ENCODE assay signal across 8 mouse cellular contexts in the genomic region with DNA sequence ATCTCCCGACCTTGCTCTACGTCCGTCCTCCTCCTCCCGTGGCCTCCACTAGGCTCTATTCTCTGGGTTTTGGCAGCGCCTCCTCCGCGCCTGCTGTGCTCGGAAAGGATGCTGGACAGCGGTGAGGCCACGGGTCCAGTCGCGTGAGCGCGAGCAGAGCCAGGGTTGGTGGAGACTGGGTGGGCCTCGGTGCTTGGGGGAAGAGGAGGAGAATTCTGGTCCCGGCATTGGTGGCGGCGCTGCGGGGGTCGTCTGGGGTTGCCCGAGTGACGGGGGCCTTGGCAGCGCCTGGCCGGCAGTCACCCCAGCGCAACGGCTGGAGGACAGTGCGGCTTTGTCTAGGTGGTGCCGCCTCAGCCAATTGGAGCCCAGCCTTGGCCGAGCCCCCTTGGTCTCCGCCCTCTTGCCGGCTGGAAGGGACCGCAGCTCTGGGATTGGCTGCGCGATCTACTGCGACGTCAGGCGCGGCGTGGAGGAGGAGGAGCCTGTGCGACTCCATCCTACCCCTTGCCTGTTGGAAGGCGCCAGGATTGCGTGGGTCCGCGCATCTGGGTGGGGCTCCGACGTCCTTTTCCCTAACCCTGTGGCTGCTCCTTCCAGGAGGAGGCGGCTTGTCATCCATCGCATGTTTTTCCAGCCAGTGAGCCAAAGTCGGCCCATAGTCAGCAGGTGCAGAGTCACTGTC. TPM values are rescaled to one million over a fixed set of nuclear protein-coding genes. Genes with fewer than 3 reads are reported as not detected.
DNase-seq lines count a peak whose midpoint lies in the region; ATAC-seq and TF ChIP-seq lines count a peak whose summit lies in the region.

No protein-coding gene starts in this region.

- ATAC-seq in forebrain, embryonic 16.5 days, result peak; percentile 97
- peak; percentile 91 for ATAC-seq in liver, postnatal 0 days
- ATAC-seq in neural tube, embryonic 14.5 days (ENCODE audit: low read depth), result peak; percentile 97

- in situ Hi-C loops in ES-E14 (cut with MboI; ENCODE audit: low sequenced_read_pairs in 2 of 2, unreplicated experiment in 2 of 2), result no loop called here

- intact Hi-C loops in heart, postnatal 25 days (cut with DNase I), result no loop called here

- under 1% methylated on average over 49 of the region's 49 CpGs for WGBS in cerebellum, adult 2 months
- WGBS in forebrain, embryonic 16.5 days, result under 1% methylated on average over 49 of the region's 49 CpGs
- WGBS in liver, postnatal 0 days (ENCODE audit: insufficient replicate concordance), result 4% methylated on average over 48 of the region's 49 CpGs
- 0% methylated on average over 47 of the region's 49 CpGs for WGBS in neural tube, embryonic 14.5 days

- no peaks in the 10 kb centered on the region for H3K9me3 ChIP-seq in ES-E14 (ENCODE audit: control insufficient read depth, insufficient read depth, low read depth, low read length)
- H3K9me3 ChIP-seq in forebrain, embryonic 16.5 days (ENCODE audit: control insufficient read depth, low read length), result no peaks in the 10 kb centered on the region
- no peaks in the 10 kb centered on the region for H3K9me3 ChIP-seq in liver, postnatal 0 days (ENCODE audit: low read length)
- H3K9me3 ChIP-seq in neural tube, embryonic 14.5 days (ENCODE audit: control insufficient read depth, low read length), result no peaks in the 10 kb centered on the region

- DNase-seq in ES-E14 (ENCODE audit: low read depth, low spot score), result peak; percentile 82
- DNase-seq in cerebellum, adult 2 months, result peak; percentile 96 to 98
- peak; percentile 86 for DNase-seq in heart, postnatal 25 days (ENCODE audit: low spot score)
- peak; percentile 96 for DNase-seq in layer of hippocampus, adult 11-12 months (ENCODE audit: low spot score)
- peak; percentile 86 for DNase-seq in liver, postnatal 0 days

- TF ChIP-seq EP300 in liver, postnatal 0 days (IDR thresholded peaks at IDR 0.05; ENCODE audit: low read depth), result no peak

- TF ChIP-seq POLR2A in cerebellum, adult 2 months (IDR thresholded peaks at IDR 0.05; ENCODE audit: borderline replicate concordance, insufficient read depth, low read length), result peak; percentile 76
- TF ChIP-seq POLR2A in testis, adult 2 months (IDR thresholded peaks at IDR 0.05; ENCODE audit: control insufficient read depth, low read depth, low read length), result no peak; the same call in 1 of the 2 replicates

- H3K27me3 ChIP-seq in cerebellum, adult 2 months (ENCODE audit: control insufficient read depth, insufficient read depth, low read length), result no peaks in the 10 kb centered on the region
- H3K27me3 ChIP-seq in forebrain, embryonic 16.5 days (replicated peaks; ENCODE audit: control insufficient read depth, insufficient read depth, low read length), result 0 out of 2 replicates have a peak, but pooled peaks cover 3% of the 10 kb centered on the region
- peaks cover 10% of the 10 kb centered on the region for H3K27me3 ChIP-seq in liver, postnatal 0 days (ENCODE audit: insufficient read depth, low read length)
- no peaks in the 10 kb centered on the region for H3K27me3 ChIP-seq in neural tube, embryonic 14.5 days (ENCODE audit: control insufficient read depth, insufficient read depth, low read length)
- H3K27me3 ChIP-seq in testis, adult 2 months (ENCODE audit: control insufficient read depth, insufficient read depth, low read length), result no peaks in the 10 kb centered on the region

- no peak for TF ChIP-seq CTCF in cerebellum, adult 2 months (IDR thresholded peaks at IDR 0.05; ENCODE audit: borderline replicate concordance, insufficient read depth, low read depth, low read length)
- no peak for TF ChIP-seq CTCF in liver, postnatal 0 days (IDR thresholded peaks at IDR 0.05; ENCODE audit: low read depth)
- no peak for TF ChIP-seq CTCF in testis, adult 2 months (IDR thresholded peaks at IDR 0.05; ENCODE audit: control insufficient read depth, insufficient read depth, insufficient replicate concordance, low read depth, low read length)

- no peaks in the 10 kb centered on the region for H3K36me3 ChIP-seq in ES-E14 (ENCODE audit: control insufficient read depth, insufficient read depth, low read length, poor library complexity, severe bottlenecking)
- no peaks in the 10 kb centered on the region for H3K36me3 ChIP-seq in forebrain, embryonic 16.5 days (ENCODE audit: control insufficient read depth, insufficient read depth)
- no peaks in the 10 kb centered on the region for H3K36me3 ChIP-seq in liver, postnatal 0 days (replicated peaks; ENCODE audit: insufficient read depth, low read length)
- H3K36me3 ChIP-seq in neural tube, embryonic 14.5 days (ENCODE audit: control insufficient read depth, insufficient read depth, low read length), result no peaks in the 10 kb centered on the region
- H3K36me3 ChIP-seq in testis, adult 2 months (ENCODE audit: control insufficient read depth, insufficient read depth, low read length), result no peaks in the 10 kb centered on the region

- peak overlapping the region; percentile 68 to 81 for H3K4me3 ChIP-seq in ES-E14 (ENCODE audit: insufficient read depth in 1 of 2, low read depth in 1 of 2, low read length in 2 of 2, poor library complexity in 1 of 2, severe bottlenecking in 1 of 2)
- H3K4me3 ChIP-seq in cerebellum, adult 2 months (replicated peaks; ENCODE audit: insufficient read depth, low read depth, low read length), result peak overlapping the region; percentile 77
- H3K4me3 ChIP-seq in forebrain, embryonic 16.5 days (replicated peaks; ENCODE audit: low read length), result peak overlapping the region; percentile 62
- peak overlapping the region; percentile 58 for H3K4me3 ChIP-seq in liver, postnatal 0 days (ENCODE audit: low read depth, low read length)
- H3K4me3 ChIP-seq in neural tube, embryonic 14.5 days (ENCODE audit: low read depth, low read length), result peak overlapping the region; percentile 71
- H3K4me3 ChIP-seq in testis, adult 2 months (ENCODE audit: control insufficient read depth, low read depth, low read length), result peak overlapping the region; percentile 89

- H3K4me2 ChIP-seq in forebrain, embryonic 16.5 days (ENCODE audit: low read length), result peak overlapping the region; percentile 79
- H3K4me2 ChIP-seq in liver, postnatal 0 days (ENCODE audit: low read depth, low read length), result peak overlapping the region; percentile 90
- H3K4me2 ChIP-seq in neural tube, embryonic 14.5 days (ENCODE audit: low read depth, low read length), result peak overlapping the region; percentile 66

- peak overlapping the region; percentile 52 for H3K9ac ChIP-seq in ES-E14 (ENCODE audit: insufficient read depth, low read depth, low read length, poor library complexity, severe bottlenecking)
- H3K9ac ChIP-seq in forebrain, embryonic 16.5 days (replicated peaks; ENCODE audit: low read depth, low read length), result peak overlapping the region; percentile 89
- peak overlapping the region; percentile 59 for H3K9ac ChIP-seq in liver, postnatal 0 days (replicated peaks)
- peak overlapping the region; percentile 82 for H3K9ac ChIP-seq in neural tube, embryonic 14.5 days (replicated peaks; ENCODE audit: low read depth, low read length)

- peaks cover 2 to 5% of the 10 kb centered on the region in 2 experiments; a peak in 2 of 4 replicates for H3K4me1 ChIP-seq in ES-E14 (ENCODE audit: control insufficient read depth in 2 of 2, insufficient read depth in 2 of 2, low read length in 2 of 2, poor library complexity in 1 of 2)
- H3K4me1 ChIP-seq in cerebellum, adult 2 months (ENCODE audit: control insufficient read depth, insufficient read depth, low read length), result peaks cover 9% of the 10 kb centered on the region; the same call in 1 of the 2 replicates
- peaks cover 30% of the 10 kb centered on the region for H3K4me1 ChIP-seq in forebrain, embryonic 16.5 days (replicated peaks; ENCODE audit: control insufficient read depth, insufficient read depth, low read length)
- peaks cover 37% of the 10 kb centered on the region for H3K4me1 ChIP-seq in liver, postnatal 0 days (ENCODE audit: insufficient read depth)
- H3K4me1 ChIP-seq in neural tube, embryonic 14.5 days (ENCODE audit: control insufficient read depth, insufficient read depth, low read length), result peaks cover 11% of the 10 kb centered on the region; the same call in 1 of the 2 replicates
- peaks cover 16% of the 10 kb centered on the region for H3K4me1 ChIP-seq in testis, adult 2 months (ENCODE audit: control insufficient read depth, insufficient read depth, low read length)

- H3K27ac ChIP-seq in ES-E14 (ENCODE audit: insufficient read depth, low read depth, low read length, poor library complexity, severe bottlenecking), result no peak overlapping the region
- peak overlapping the region; percentile 80 for H3K27ac ChIP-seq in cerebellum, adult 2 months (ENCODE audit: insufficient read depth, low read length)
- peak overlapping the region; percentile 95 for H3K27ac ChIP-seq in forebrain, embryonic 16.5 days (ENCODE audit: low read length)
- no peak overlapping the region for H3K27ac ChIP-seq in liver, postnatal 0 days (ENCODE audit: low read depth)
- H3K27ac ChIP-seq in neural tube, embryonic 14.5 days (ENCODE audit: low read depth, low read length), result peak overlapping the region; percentile 94
- H3K27ac ChIP-seq in testis, adult 2 months (ENCODE audit: control insufficient read depth, insufficient read depth, low read depth, low read length), result peak overlapping the region; percentile 81

TF ChIP-seq in ES-E14, 5 proteins besides CTCF, POLR2A, EP300 and RAD21:
- no peak for TF ChIP-seq ZC3H11A (IDR thresholded peaks at IDR 0.05; ENCODE audit: borderline replicate concordance, low read depth, low read length)
- TF ChIP-seq MAFK (IDR thresholded peaks at IDR 0.05; ENCODE audit: insufficient read depth, low read depth, low read length), result peak; percentile 20; the same call in 1 of the 2 replicates
TF ChIP-seq in ES-E14: peak in this region for 1.

RNA-seq across cellular contexts. Expression of gene Bdh1, which starts 7.5 kb away (rescaled TPM):
- total RNA-seq in ES-E14 (2012; rRNA removed), result 12.0 and 17.1 TPM in 2 replicates
- polyA plus RNA-seq in cerebellum, adult 2 months (2012; rRNA removed), result 186 and 197 TPM in 2 replicates
- polyA plus RNA-seq in forebrain, embryonic 16.5 days (2015; fragmentation: Nextera tagmentation; extraction: Ambion mirVana), result 152 and 155 TPM in 2 replicates
- total RNA-seq in heart, postnatal 25 days (2021), result 1 to 10 TPM; 7.0 to 7.6 TPM
- 208 and 246 TPM in 2 replicates for polyA plus RNA-seq in liver, postnatal 0 days (2015; fragmentation: Nextera tagmentation; extraction: Ambion mirVana)
- polyA plus RNA-seq in neural tube, embryonic 14.5 days (2014; fragmentation: Nextera tagmentation; extraction: Ambion mirVana), result 91.3 and 110 TPM in 2 replicates
- 8.9 and 11.0 TPM in 2 replicates for polyA plus RNA-seq in testis, adult 2 months (2012; rRNA removed)

Comparison
In these comparisons a context has a peak if more than half of its experiments do, and no peak if none do; other contexts are left out.
1. H3K27ac ChIP-seq: peak in cerebellum, adult 2 months (single experiment), forebrain, embryonic 16.5 days (single experiment), neural tube, embryonic 14.5 days (single experiment) and testis, adult 2 months (single experiment); none in ES-E14 (single experiment) and liver, postnatal 0 days (single experiment).
2. Peak in every context shown above with its lines, with median percentiles within 50 percentile points of each other: DNase-seq, H3K4me3 ChIP-seq, H3K9ac ChIP-seq, ATAC-seq and H3K4me2 ChIP-seq.